Mouse (Mus musculus) megakaryocyte, embryonic 14.5 days (primary cell): ENCODE results near the gene Hoxb4.

ENCODE experiments used
- FLI1 ChIP-seq: IDR thresholded peaks from 2 replicates; pipeline ENCODE4 v1.6.1; 2012; ENCODE audit warnings: low read length, inconsistent platforms, mixed read lengths
- GATA1 ChIP-seq: IDR thresholded peaks from 3 replicates; pipeline ENCODE4 v1.6.1; 2012; ENCODE audit warnings: mixed read lengths, low read length, inconsistent platforms, borderline replicate concordance

GRCm38 (mm10) chr11:96353522-96353841 is 35.4 kb downstream of the Hoxb4 start:
- TF ChIP-seq GATA1 (no peak), FLI1 (no peak)
